Mouse (Mus musculus) liver, embryonic 14.5 days (tissue): ENCODE results near the gene Atp6v1a.

ENCODE experiments used
- CTCF ChIP-seq: IDR thresholded peaks from 2 replicates; pipeline ENCODE4 v1.5.1; 2016; ENCODE audit warnings: antibody characterized with exemption, low read depth, control low read depth
- EP300 ChIP-seq: IDR thresholded peaks from 2 replicates; pipeline ENCODE4 v1.6.1; 2016; ENCODE audit warnings: antibody characterized with exemption, low read depth

DNA sequence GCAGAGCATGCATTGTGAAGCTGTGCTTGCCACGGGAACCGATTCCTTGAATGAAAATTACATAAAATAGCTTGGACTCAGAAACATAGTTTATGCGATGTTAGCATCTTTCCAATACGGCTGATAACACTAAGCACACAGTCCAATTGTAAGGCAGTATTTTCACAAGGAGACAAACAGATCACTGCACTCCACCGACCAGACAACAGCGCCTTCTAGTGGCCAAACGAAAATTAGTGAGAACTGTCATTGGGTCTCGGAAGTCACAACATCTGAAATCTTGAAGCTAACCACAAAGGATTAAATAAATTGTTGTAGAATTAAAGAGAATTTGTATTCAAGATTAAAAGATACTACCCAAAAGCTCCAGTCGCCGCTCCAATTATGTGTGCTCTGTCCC lies 80.8 kb downstream of the Atp6v1a start:
- TF ChIP-seq CTCF (peak; percentile 81), EP300 (no peak)
